Mouse (Mus musculus) liver, adult 2 months (tissue): Measurements from ENCODE around the gene Baz2b.

Source experiments
- CTCF ChIP-seq: fragments of 200-500 bp; IDR thresholded peaks from 2 replicates; pipeline ENCODE4 v1.5.1; 2011; ENCODE audit warnings: low read depth, low read length, control low read depth
- POLR2A ChIP-seq: fragments of 200-500 bp; IDR thresholded peaks from 2 replicates; pipeline ENCODE4 v1.6.1; 2011; ENCODE audit warnings: low read length, control low read depth; ENCODE audit not compliant: insufficient read depth; ENCODE audit errors: extremely low read depth

DNA sequence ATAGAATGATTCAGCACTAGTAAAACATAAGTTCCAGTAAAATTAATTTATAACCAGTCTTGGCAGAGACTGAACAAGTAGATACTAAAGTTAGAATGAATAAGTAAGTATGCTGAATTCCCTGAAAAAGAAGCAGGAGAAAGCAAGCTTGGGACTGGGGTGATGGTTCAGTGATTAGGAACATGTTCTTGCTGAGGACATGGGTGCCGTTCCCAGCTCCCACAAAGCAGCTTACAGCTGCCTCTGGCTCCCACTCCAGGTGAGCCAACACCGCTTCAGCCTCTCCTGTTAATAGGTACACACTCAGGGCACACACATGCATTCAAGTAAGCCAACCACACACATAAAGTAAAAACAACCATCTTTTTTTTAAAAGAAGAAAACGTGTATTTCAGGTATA lies 32.1 kb downstream of the Baz2b start:
- TF ChIP-seq CTCF (no peak), POLR2A (no peak)
